Mouse (Mus musculus): Measurements from ENCODE around the gene Ginm1.

Gene Ginm1

GRCm38 (mm10) chr10:7792751-7793385 is at the start of gene Ginm1, which contains the start of gene Ppil4:
TSS of gene Ginm1 (minus strand) at chr10:7792824.
TSS of gene Ppil4 (plus strand) at chr10:7792891.
- peak; percentile 96 for DNase-seq

DNA sequence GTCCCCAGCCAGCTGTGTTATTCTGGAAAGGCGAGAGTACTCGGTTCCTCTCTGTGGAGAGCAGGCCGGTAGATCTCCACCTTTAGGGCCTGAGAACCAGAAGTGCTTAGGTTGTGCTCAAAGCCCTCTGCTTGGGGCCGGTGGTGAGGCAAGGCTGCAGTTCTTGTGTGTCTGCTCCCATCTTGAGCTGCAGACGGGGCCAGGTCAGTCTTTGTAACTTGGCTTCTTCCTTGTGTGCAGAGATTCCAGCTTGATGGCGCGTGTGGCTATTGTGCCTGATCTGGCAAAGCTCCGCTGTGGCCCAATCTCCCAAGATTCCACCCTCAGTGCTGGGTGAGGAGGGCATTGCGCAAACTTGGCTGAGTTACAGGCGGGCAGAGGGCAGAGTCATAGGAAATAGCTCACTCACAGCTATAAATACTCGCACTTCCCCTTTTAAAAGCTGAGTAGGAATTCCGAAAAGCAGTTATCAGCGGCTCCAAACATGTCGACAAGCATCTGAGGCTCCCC is 49.0 kb upstream of the Ginm1 start:
- DNase-seq, result no peak

- no peak for DNase-seq
Measured at GRCm38 (mm10) chr10:7840785-7841184, 48.2 kb upstream of the Ginm1 start.

DNA sequence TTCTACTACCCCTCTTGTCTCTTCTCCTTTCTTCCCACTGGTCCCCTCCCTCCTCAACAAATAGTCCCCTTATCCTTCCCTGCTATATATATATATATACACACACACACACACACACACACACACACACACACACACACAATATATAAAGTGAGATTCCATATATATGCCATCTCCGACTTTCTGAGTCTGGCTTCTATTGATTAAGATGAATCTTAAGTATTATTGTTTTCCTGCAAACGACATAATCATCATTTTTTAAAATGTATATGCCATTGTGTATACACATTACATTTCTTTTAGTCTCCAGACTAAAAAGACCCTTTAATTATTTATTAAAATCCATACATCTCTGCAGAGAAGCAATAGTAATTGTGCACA is 47.7 kb upstream of the Ginm1 start:
- DNase-seq, result no peak

DNA sequence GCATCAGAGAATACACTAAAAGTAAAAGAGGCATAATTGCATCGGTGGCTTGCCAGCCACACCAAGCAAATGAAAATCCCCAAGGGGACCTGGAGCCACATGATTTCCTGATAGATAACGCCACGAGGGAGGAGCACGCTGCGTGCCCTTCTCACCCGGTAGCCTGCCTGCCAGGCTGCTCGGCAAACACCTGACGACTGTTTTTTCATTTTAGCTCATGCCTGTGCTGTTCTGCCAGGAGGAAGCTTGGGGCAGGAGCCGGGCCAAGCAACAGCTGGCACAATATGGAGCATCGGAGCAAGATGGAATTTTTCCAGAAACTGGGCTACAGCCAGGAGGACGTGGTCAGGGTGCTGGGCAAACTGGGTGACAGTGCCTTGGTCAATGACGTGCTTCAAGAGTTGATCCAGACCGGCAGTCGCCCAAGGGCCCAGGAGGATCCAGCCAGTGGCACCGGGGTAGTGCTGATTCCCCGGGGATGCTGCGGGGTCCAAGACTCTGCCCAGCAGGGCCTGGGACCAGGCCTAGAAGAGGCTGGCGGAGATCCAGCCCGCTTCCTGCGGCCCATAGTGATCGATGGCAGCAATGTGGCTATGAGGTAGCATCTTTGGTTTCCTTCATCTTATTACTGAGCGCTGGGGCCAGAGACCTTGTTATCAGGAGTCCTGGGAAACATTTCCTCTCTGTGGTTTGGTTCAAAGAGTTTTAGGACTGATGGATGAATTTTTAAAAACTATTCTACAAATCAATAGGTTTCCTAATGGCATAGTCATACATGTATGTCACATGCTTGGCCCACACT is 47.1 kb upstream of the Ginm1 start:
- no peak for DNase-seq

DNA sequence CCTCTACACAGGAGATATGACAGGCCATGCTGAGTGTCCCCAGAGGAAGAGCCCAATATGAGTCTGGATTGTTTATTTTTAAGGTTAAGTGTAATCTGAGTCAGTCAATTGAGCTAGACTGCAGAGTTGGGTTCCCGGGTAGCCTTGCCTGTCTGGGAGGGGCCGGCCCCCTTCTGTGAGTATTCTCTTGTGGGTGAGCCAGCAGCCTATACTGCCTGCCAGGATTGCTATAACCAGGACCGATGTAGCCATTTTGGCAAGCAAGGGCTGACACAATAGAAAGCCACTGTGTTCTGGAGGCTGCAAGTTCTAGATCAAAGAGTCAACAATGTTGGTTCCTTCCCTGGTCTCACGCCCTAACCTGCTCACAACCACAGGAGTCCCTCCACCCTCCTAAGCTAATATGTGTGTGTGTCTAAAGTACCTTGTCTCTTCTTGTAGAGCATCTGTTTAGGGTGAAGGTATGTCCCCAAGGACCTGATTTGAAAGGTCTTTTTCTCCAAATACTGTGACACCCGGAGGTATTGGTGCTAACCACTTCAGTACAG is 46.3 kb upstream of the Ginm1 start:
- no peak for DNase-seq

DNA sequence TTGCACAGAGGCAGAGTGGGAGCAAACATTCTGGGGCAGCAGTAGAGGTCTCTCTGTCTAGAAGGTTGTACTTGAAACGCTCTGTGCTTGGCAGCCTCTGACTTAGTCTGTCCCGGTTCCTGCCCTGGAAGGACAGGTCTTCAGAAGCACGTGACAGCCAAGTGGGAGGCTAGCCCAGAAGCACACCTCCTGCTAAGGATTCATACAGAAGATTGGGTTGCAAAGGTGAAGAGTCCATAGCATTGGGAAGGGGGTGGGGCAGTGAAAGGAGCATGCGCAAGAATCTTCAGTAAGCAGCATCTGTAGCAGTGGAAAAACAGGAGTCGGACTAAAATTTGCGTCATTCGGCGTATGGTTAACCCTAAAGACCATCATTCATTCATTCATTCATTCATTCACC is 45.4 kb upstream of the Ginm1 start:
- DNase-seq, result no peak

DNA sequence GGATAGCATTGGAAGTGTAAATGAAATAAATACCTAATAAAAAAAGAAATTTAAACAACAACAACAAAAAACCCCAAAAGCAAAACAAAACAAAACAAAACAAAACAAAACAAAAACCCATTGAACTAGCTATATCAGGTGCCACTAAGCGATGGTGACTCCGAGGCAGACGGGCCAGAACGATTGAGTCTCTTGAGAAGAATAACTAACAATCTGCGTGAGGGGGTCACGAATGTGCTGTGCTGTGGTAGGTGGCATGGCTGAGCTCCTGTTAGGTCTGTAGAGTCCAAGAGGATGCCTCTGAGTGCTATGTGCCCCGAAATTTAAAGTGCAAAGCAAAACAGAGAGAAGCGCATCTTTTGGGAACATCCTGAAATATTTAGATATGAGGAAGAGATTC is 44.8 kb upstream of the Ginm1 start:
- no peak for DNase-seq

DNA sequence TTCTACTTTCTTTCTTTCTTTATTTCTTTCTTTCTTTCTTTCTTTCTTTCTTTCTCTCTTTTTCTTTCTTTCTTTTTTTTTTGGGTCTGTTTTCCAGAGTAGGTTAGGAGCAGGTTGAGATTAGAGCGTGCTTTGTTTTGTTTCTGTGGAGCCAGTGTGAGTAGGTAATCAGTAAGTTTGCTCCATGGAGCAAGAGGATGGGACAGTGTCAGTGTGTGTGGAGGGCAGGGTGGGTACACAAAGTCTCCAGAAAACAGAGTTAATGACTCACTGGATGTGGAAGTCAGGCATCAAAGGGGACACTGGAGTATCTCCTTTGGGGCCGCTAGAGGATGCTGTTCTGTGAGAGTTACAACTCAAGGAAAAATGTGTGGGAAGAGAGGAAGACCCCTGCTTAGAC is 44.3 kb upstream of the Ginm1 start:
- DNase-seq, result no peak

DNA sequence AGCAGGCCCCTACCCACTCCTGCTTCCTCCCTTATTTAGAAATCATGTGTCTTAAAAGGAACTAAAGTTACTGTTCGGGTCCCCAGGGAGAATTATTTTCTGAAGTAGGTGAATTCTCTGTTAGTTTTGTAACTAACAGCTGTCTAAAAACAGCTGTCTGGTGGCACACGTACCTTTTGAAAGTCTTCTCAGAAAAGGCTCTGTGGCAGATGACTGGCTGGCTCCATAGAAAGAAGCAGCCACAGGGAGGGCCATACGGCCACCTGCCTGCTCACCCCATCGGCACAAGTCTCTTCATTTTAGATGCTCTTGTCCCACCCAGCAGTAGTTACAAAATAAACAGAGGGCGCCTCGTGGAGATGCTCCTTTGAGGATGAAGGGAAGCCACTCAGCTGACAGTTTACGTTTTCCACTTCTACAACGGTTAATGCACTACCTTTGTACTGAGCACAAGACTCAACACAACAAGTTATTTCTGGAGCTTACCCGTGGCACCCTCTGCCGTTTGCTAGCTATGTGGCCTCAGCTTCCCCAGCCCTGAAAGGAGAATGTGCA is 42.1 kb upstream of the Ginm1 start:
- no peak for DNase-seq

DNA sequence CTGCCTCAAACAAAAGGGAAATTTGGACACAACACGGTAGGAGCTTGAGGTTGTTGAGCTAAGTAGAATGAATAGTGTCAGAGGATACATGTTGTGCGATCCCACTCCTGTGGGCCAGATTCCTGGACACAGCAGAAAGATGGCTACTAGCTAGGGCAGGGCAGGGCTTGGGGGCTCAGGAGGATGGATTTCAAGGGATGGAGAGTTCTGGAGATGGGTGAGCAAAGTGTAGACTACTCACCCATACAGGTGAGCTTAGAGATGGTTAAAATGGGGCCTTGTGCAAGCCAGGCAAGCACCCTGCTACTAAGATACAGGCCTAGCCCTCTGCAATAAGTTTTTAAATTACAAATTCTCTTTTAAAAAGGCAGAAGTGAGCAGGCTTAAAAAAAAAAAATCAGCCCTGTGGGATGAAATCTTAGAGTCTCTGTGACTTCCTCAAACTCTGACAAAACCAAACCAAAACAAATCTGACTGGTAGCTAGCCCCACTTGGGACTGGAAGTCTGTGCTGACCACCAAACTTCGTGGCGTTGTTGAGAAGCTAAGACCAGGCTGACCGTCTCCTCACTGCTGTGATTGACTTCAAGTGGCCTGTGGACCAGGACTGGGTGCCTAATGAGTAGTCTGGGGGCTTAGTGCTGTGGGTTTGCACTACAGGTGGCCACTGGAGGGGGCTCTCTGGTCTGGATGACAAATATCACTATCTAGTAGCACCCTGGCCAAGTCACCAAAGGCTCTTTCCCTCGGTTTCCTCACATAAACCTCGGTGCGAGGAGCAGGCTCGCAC is 40.9 kb upstream of the Ginm1 start:
- DNase-seq, result no peak

DNA sequence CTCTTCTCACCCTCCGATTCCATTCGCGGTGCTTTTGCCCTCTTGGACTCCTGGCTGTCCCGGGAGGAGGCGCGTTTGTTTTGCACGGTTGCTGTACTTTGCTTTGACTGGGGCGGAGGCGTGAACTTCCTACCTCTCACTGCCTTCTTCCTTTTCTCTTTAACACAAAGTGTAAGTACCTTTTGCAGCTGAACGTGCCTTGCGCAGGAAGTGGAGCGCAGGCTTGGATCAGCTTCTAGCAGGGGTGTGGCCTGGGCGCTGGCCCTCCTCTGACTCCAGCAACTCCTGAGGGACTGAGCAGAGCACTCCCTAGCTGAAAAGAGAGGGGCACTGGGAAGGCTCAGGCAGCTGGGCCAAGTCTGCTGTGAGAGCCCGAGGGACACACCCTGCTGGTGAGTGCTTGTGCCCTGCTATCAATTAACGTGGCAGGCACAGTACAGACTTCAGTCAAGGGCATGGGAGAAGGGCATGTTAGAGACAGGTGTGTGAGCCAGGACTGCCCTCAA is 39.6 kb upstream of the Ginm1 start, which contains the start of gene Zc3h12d:
Gene Zc3h12d, plus strand, starts transcription at position 300 of the 506 bp plus-strand sequence.
- peak; percentile 33 for DNase-seq

GRCm38 (mm10) chr10:7826106-7826505 is 33.5 kb upstream of the Ginm1 start:
- no peak for DNase-seq

DNA sequence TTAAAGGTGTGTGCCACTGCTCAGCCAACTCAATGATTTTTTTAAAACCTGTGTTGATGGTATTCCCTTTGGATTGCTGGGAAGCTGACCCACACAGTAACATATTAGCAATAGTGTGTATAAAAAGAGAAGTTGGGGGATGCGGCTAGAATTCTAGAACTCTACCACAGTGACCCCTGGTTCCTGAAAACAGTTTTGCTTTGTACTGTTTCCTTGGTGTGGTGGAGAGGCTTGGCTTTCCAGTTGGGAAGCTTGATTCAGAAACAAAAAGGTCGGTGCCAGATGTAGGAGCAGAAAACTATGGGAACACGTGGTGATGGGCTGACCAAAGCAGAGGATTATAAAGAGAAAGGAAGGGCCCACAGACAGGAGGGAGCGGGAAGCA is 32.6 kb upstream of the Ginm1 start:
- DNase-seq, result no peak

GRCm38 (mm10) chr10:7824663-7825280 is 32.1 kb upstream of the Ginm1 start:
- DNase-seq, result no peak

DNA sequence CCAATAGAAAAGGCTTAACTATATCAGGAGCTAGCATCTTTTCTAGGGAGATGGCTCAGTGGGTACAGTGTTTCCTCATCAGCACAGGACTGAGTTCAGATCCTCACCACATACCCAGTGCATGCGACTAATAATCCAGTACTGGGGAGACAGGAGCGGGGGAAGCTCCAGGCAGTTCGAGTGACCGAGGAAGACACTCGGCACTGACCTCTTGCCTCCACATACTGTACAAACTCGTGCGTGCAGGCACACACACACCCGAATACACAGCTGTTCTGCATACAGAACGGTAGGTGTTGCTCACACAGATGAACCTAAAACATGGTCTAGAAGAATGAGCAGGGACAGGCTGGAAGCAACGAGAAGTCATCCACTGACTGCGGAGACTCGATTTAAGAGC is 29.4 kb upstream of the Ginm1 start:
- DNase-seq, result no peak

DNA sequence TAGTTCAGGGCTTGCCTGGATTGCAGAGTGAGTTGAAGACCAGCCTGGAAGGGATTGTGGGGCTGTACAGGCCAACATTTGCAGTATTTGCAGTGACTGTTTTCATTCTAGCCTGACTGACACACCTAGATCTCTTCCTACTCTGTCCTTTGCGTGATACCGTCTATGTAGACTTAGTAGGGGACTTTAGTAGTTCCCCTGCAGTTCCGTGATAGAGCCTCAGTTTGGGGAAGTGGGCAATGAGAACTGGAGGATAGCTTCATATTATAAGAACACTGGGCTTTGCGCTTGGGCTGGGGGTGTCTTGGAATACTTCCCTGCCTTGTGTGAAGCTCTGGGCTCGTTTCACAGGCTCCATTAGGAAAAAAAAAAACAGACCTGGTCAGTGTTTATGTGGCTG is 27.5 kb upstream of the Ginm1 start:
- DNase-seq, result no peak

- DNase-seq, result no peak
Measured at GRCm38 (mm10) chr10:7819603-7820002, 27.0 kb upstream of the Ginm1 start.

GRCm38 (mm10) chr10:7819156-7819555 is 26.5 kb upstream of the Ginm1 start:
- no peak for DNase-seq

DNA sequence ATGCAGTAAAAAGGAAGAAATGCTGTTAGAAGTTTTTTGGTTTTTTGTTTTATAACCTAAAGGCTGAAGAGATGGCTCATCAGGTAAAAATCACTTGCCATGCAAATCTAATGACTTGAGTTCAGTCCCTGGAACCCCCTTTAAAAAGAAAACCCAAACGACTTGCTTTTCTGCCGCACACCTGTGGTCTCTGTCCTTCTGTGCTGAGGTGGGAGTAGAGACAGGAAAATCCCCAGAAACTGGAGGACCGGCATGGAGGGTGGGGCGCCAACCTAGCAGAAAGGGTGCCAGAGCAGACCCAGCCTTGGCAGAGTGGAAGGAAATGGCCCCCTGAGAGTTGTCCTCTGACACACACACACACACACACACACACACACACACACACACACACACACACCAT is 26.1 kb upstream of the Ginm1 start:
- no peak for DNase-seq

- DNase-seq, result no peak
Measured at GRCm38 (mm10) chr10:7816476-7816875, 23.9 kb upstream of the Ginm1 start.

DNA sequence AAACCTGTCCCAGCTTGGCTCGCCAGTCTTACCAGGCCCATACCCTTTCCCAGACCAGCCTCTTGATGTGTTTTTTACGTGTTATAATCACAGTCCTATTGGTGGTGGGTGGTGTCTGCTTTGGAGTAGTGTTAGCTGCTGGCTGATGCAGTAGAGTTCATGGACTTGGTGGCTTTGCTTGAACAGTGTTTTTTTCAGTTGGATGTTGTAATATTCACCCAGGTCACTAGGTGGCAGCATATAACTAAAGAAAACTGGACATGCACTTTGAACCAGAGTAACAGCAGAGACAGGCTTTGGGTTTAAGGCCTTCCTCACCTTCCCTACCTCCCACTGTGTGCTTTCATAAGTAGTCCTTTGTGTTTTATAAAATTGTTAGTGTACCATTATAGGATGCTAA is 17.3 kb upstream of the Ginm1 start:
- peak; percentile 79 for DNase-seq

Measured in retina, postnatal 1 day (tissue).